Mouse (Mus musculus) embryonic facial prominence, embryonic 12.5 days (tissue): ENCODE data around the gene H2-DMb1. TPM values are rescaled to one million over a fixed set of nuclear protein-coding genes. Genes with fewer than 3 reads are reported as not detected.

Experiments used
- ATAC-seq: fragments of 200-750 bp; cut with Nextera tagmentation; 2 replicates; pipeline ENCODE4 v1.8.0; 2017; ENCODE audit not compliant: insufficient number of reproducible peaks, insufficient read depth, low FRiP score, low TSS enrichment
- H3K27ac ChIP-seq: fragments of 300-500 bp; sonication (generic); 2 replicates; pipeline ENCODE4 v1.5.1; 2016; ENCODE audit warnings: mild to moderate bottlenecking
- H3K27me3 ChIP-seq: fragments of 300-500 bp; sonication (generic); 2 replicates; pipeline ENCODE4 v1.6.1; 2016; ENCODE audit warnings: mild to moderate bottlenecking, moderate library complexity
- H3K36me3 ChIP-seq: fragments of 300-500 bp; sonication (generic); 2 replicates; pipeline ENCODE4 v1.6.1; 2016; ENCODE audit warnings: mild to moderate bottlenecking
- H3K4me1 ChIP-seq: fragments of 300-500 bp; sonication (generic); 2 replicates; pipeline ENCODE4 v1.6.1; 2016
- H3K4me2 ChIP-seq: fragments of 300-500 bp; sonication (generic); replicated peaks from 2 replicates; pipeline ENCODE4 v1.6.1; 2016; ENCODE audit warnings: mild to moderate bottlenecking, moderate library complexity
- H3K4me3 ChIP-seq: fragments of 300-500 bp; sonication (generic); 2 replicates; pipeline ENCODE4 v1.5.1; 2016; ENCODE audit warnings: mild to moderate bottlenecking
- H3K9ac ChIP-seq: fragments of 300-500 bp; sonication (generic); 2 replicates; pipeline ENCODE4 v1.6.1; 2016; ENCODE audit warnings: mild to moderate bottlenecking, moderate library complexity
- H3K9me3 ChIP-seq: fragments of 300-500 bp; sonication (generic); 2 replicates; pipeline ENCODE4 v1.6.1; 2016; ENCODE audit warnings: mild to moderate bottlenecking, moderate library complexity
- WGBS: fragments of 180-500 bp; shearing (Covaris S2); methylation state at CpG from one replicate; pipeline ENCODE4 v1.1.7; 2016; 5-methylcytosine and 5-hydroxymethylcytosine counted together
- polyA plus RNA-seq: library from polyadenylated mRNA; unstranded; fragments of >200 nt; fragmentation: Nextera tagmentation; extraction: Ambion mirVana; gene quantifications from 2 replicates; pipeline ENCODE4 v1.2.1, GENCODE M21; 2016

Gene H2-DMb1
- polyA plus RNA-seq, 1 experiment from 2014 or later: 2.0 TPM

DNA sequence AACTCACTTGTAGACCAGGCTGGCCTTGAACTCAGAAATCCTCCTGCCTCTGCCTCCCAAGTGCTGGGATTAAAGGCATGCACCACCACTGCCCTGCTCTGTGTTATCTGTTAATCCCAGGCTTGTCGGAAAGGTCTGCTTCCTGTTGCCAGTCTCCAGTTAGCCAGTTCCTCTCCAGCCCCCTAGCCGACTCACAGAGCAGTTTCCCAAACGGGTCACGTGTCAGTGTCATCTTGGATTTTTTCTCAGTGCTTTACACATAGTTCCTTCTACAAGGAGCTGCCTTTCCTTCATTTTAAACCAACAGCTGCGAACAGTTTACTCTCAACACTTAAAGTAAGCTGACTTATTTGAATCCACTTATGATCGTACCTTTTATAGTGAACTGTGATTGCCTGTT lies 28.2 kb upstream of the H2-DMb1 start:
- H3K9me3 ChIP-seq: no peaks in the 10 kb centered on the region
- H3K27ac ChIP-seq: no peak overlapping the region
- 76% methylated on average over 6 of the region's 6 CpGs for WGBS
- H3K27me3 ChIP-seq: no peaks in the 10 kb centered on the region
- peaks cover 28% of the 10 kb centered on the region for H3K4me1 ChIP-seq
- H3K4me2 ChIP-seq: peak overlapping the region; percentile 18
- 0 out of 2 replicates have a peak overlapping the region, but pooled peaks have one; percentile 2 for H3K4me3 ChIP-seq
- H3K9ac ChIP-seq: no peak overlapping the region
- no peak for ATAC-seq
- H3K36me3 ChIP-seq: 0 out of 2 replicates have a peak, but pooled peaks cover 2% of the 10 kb centered on the region

DNA sequence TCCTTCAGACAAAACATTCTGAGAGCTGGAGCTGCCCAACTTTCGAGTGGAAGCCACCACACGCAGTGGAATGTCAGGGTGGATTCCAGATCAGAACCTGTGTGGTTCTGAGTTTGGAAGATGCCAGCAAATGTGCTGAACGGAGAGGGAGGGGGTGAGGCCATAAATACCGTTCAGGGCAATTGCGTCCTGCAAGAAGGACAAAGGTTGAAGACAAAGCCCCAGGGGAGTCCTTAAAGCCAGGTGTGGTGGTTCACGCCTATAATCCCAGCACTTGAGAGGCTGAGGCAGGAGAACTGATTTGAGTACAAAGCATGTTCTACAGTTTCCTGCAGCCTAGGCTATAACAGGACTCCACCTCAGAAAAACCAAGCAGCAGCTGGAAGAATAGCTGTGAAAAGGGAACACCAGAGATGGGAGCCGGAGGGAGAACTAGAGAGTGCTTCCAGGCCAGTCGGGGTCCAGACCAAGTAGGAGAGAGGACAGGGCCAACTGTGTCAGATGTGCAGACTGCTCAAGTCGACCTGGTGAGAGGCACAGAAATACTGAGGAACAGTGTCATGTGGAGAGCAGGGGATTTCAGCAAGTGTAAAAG lies 25.9 kb upstream of the H2-DMb1 start:
- H3K4me1 ChIP-seq: peaks cover 28% of the 10 kb centered on the region
- WGBS: 58% methylated on average over 9 of the region's 9 CpGs
- no peaks in the 10 kb centered on the region for H3K9me3 ChIP-seq
- H3K27ac ChIP-seq: no peak overlapping the region
- 0 out of 2 replicates have a peak, but pooled peaks cover 2% of the 10 kb centered on the region for H3K36me3 ChIP-seq
- H3K4me2 ChIP-seq: no peak overlapping the region
- H3K27me3 ChIP-seq: no peaks in the 10 kb centered on the region
- no peak overlapping the region for H3K4me3 ChIP-seq
- H3K9ac ChIP-seq: no peak overlapping the region
- no peak for ATAC-seq

DNA sequence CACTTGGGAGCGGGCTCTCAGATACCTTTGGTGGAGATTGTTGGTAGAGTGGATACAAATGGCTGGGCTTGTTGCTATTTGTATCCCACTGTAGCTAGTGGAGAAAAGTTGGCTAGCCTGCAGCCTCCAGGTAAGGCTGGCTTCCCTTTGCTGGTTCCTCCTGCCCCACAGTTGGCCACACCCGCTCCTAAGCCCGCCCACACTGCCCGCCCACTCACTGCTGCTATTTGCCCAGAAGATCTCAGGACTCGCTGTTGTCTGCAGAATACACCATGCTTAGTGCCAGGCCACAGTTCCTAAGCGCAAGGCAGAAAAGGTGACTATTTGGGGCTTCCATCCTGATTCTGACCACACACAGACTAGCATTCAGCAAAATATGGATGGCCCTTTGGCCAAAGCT lies 25.4 kb upstream of the H2-DMb1 start:
- no peaks in the 10 kb centered on the region for H3K9me3 ChIP-seq
- H3K4me1 ChIP-seq: peaks cover 28% of the 10 kb centered on the region
- H3K4me2 ChIP-seq: no peak overlapping the region
- no peak overlapping the region for H3K9ac ChIP-seq
- no peaks in the 10 kb centered on the region for H3K27me3 ChIP-seq
- no peak overlapping the region for H3K27ac ChIP-seq
- 25% methylated on average over 6 of the region's 6 CpGs for WGBS
- ATAC-seq: no peak
- 0 out of 2 replicates have a peak, but pooled peaks cover 2% of the 10 kb centered on the region for H3K36me3 ChIP-seq
- H3K4me3 ChIP-seq: no peak overlapping the region

DNA sequence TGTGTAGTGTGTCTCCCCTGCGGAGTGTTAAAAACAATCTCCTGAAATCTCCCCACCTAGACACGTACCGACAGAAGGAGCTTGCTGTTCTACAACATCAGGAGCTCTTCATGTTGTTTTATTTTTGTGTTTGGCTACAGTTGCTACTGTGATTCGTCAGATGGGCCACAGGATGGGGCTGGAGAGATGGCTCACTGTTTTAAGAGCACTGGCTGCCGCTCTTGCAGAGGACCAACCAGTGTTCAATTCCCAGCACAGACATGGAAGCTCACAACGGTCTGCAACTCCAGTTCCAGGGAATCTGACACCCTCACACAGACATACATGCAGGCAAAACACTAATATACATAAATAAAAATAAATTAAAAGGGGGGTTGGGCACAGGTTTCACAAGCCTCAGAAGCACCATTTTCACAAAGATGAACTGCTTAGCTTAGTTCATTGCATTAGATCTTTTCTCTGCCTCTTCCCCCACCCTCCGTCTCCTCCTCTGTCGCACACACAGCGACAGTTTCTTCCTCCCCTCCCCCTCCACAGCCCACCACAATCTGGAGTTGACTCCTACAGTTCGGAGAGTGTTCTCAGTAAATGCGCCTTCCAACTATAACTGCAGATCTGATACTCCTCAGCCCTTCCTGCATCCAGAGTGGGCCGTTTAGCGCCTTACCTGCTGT lies 24.5 kb upstream of the H2-DMb1 start:
- H3K4me2 ChIP-seq: peak overlapping the region; percentile 23
- H3K27ac ChIP-seq: no peak overlapping the region
- H3K4me1 ChIP-seq: peaks cover 28% of the 10 kb centered on the region
- 22% methylated on average over 13 of the region's 13 CpGs for WGBS
- H3K27me3 ChIP-seq: no peaks in the 10 kb centered on the region
- no peaks in the 10 kb centered on the region for H3K9me3 ChIP-seq
- H3K4me3 ChIP-seq: peak overlapping the region; percentile 9; the same call in 1 of the 2 replicates
- 0 out of 2 replicates have a peak, but pooled peaks cover 2% of the 10 kb centered on the region for H3K36me3 ChIP-seq
- H3K9ac ChIP-seq: no peak overlapping the region
- no peak for ATAC-seq

DNA sequence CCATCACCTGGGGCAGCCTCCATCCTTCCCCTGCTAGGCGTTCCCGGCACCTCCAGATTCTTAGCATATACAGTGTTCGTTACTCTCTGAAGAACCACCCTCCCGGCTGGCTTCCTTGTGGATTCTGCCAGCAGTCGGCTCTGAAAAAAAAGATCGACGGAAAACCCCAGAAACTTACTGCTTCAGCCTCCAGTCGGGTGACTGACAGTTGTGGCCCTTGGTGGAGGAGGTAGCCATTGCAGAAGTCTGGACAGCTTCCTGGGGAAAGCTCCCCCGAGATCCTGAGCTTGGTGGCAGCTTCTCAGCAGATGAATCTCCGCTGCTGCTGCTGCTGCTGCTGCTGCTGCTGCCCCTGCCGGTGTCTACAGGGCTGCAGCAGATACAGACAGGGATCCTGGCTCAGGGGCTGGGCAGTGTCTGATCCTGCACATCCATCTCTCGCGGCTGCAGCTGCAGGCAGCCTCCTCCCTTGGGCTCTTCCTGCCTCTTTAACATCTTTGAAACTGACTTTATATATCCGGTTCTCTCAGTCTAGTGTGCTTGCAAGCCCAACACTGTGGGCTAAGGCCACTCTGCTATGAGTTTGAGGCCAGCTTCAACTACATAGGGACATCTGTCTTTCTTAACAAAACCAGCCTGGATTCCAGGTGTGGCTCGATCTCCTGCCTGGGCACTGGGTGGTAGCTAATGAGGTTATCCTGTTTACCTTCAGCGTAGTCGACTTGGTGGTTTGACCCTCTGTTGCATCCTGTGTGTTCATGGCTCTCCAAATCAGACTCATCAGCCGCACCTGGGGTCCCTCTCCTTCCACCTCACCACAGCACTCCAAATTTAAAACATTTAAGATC lies 23.7 kb upstream of the H2-DMb1 start:
- 19% methylated on average over 18 of the region's 18 CpGs for WGBS
- Histone ChIP-seq H3K36me3 (0 out of 2 replicates have a peak, but pooled peaks cover 2% of the 10 kb centered on the region), H3K9me3 (no peaks in the 10 kb centered on the region), H3K9ac (no peak overlapping the region; the same call in 1 of the 2 replicates), H3K27ac (no peak overlapping the region), H3K4me2 (peak overlapping the region; percentile 23), H3K4me3 (peak overlapping the region; percentile 9; the same call in 1 of the 2 replicates), H3K4me1 (peaks cover 20% of the 10 kb centered on the region), H3K27me3 (no peaks in the 10 kb centered on the region)
- no peak for ATAC-seq

DNA sequence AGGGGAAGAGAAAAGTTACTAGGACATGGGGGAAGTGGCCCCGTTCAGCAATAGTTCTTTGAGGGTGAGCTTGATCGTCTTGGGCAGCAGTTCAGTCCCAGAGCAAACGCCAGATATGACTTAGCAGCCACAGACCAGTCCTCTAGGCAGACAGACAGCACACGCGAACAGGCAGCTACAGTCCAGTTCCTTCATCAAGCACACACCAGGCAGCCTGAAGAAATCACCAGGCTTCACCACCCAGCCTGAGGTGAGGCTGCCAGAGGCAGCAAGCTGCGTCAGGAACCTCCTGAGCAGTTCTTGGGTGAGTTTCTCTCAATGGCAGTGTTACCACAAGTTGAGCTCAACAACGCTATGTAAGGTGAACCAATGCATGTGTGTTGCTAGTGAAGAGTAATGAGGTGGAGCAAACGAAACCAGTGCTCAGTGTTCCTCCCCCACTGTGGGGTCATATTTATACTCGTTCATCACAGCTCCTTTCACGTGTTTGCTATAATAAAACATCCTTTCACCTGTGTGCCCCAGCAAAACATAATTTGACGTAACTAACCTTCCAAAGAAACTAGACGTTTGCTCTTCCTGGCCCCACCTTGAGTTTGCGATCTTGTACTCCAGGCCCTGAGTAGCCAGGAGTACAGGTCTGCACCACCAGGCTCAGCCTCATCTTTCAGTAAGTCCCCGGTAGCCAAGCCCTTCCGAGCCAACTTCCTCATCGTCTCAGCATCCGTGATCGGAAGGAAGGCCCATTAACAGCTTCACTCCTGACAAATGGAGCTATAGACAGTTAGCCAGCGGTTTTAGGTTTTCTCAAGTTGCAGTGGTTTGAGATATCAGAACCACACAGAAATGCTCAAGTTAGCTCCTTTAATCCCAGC lies 22.6 kb upstream of the H2-DMb1 start:
- no peak for ATAC-seq
- H3K4me1 ChIP-seq: peaks cover 20% of the 10 kb centered on the region
- H3K4me2 ChIP-seq: no peak overlapping the region
- H3K27me3 ChIP-seq: no peaks in the 10 kb centered on the region
- no peak overlapping the region for H3K9ac ChIP-seq
- H3K9me3 ChIP-seq: no peaks in the 10 kb centered on the region
- no peak overlapping the region for H3K4me3 ChIP-seq
- H3K27ac ChIP-seq: no peak overlapping the region
- H3K36me3 ChIP-seq: 0 out of 2 replicates have a peak, but pooled peaks cover 2% of the 10 kb centered on the region
- 81% methylated on average over 19 of the region's 19 CpGs for WGBS

DNA sequence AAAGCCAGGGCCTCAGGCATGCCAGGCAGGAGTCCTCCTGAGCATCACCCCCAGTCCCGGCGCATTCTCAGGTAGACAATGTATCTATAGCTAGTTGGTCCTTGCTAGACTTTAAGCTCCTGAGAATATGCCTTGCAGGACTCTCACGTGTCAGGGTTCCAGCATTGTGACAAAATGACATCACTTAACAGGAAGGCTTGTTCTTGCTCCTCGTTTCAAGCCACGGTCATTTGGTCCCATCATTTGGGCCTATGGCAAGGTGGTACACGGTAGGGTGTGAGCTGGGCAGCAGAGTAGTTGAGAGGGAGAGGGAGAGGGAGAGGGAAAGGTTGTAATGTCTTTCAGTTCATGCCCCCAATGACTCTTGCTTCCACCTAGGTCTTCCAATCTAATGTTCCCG lies 21.0 kb upstream of the H2-DMb1 start:
- Histone ChIP-seq H3K4me2 (no peak overlapping the region), H3K27me3 (peaks cover 9% of the 10 kb centered on the region), H3K9ac (no peak overlapping the region), H3K27ac (no peak overlapping the region), H3K36me3 (no peaks in the 10 kb centered on the region), H3K4me1 (peaks cover 19% of the 10 kb centered on the region), H3K4me3 (no peak overlapping the region), H3K9me3 (no peaks in the 10 kb centered on the region)
- WGBS: 62% methylated on average over 7 of the region's 7 CpGs
- no peak for ATAC-seq

DNA sequence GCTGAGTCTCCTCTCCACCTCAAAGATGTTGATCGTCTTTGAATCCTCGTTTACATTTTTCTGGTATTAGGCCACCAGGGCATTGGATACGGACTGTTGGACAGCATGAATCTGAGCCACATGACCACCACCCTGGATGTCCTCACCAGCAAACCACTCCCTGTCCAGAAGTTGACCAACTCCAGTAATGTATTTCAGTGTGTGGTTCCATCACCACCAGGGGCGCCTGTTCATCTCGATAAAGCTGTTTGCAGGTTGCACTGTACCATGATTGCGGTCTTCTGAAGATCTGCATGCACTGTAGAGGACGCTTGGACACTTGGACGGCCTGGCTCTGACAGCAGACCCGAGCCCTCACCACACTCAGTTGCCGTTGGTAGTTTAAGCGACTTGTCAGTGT lies 19.6 kb upstream of the H2-DMb1 start:
- H3K9ac ChIP-seq: no peak overlapping the region
- no peaks in the 10 kb centered on the region for H3K9me3 ChIP-seq
- no peak overlapping the region for H3K4me3 ChIP-seq
- H3K4me1 ChIP-seq: peaks cover 11% of the 10 kb centered on the region
- H3K36me3 ChIP-seq: no peaks in the 10 kb centered on the region
- ATAC-seq: no peak
- H3K27ac ChIP-seq: no peak overlapping the region
- peaks cover 20% of the 10 kb centered on the region for H3K27me3 ChIP-seq
- WGBS: 85% methylated on average over 11 of the region's 11 CpGs
- no peak overlapping the region for H3K4me2 ChIP-seq

DNA sequence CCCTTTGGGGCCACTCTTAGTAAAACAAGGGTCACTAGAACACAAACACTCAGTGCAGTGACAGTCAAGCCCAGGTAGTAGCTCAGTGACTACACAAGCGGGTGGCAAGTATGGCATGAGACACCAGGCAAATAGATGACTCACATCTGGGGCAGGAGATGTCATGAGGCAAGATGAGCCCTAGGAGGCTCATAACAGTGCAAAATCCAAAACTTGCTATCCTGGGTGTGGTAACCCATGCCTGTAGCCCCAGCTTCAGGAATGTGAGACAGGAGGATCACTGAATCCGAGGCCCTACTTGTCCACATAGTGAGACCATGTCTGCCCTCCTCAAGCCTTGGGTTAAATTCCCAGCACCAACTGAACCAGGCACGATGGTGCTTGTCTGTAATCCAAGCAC lies 18.4 kb upstream of the H2-DMb1 start:
- Histone ChIP-seq H3K27me3 (peaks cover 30% of the 10 kb centered on the region), H3K36me3 (no peaks in the 10 kb centered on the region), H3K9ac (no peak overlapping the region), H3K27ac (no peak overlapping the region), H3K4me3 (no peak overlapping the region), H3K4me1 (peaks cover 1% of the 10 kb centered on the region), H3K9me3 (no peaks in the 10 kb centered on the region), H3K4me2 (no peak overlapping the region)
- no peak for ATAC-seq
- 86% methylated on average over 3 of the region's 3 CpGs for WGBS

DNA sequence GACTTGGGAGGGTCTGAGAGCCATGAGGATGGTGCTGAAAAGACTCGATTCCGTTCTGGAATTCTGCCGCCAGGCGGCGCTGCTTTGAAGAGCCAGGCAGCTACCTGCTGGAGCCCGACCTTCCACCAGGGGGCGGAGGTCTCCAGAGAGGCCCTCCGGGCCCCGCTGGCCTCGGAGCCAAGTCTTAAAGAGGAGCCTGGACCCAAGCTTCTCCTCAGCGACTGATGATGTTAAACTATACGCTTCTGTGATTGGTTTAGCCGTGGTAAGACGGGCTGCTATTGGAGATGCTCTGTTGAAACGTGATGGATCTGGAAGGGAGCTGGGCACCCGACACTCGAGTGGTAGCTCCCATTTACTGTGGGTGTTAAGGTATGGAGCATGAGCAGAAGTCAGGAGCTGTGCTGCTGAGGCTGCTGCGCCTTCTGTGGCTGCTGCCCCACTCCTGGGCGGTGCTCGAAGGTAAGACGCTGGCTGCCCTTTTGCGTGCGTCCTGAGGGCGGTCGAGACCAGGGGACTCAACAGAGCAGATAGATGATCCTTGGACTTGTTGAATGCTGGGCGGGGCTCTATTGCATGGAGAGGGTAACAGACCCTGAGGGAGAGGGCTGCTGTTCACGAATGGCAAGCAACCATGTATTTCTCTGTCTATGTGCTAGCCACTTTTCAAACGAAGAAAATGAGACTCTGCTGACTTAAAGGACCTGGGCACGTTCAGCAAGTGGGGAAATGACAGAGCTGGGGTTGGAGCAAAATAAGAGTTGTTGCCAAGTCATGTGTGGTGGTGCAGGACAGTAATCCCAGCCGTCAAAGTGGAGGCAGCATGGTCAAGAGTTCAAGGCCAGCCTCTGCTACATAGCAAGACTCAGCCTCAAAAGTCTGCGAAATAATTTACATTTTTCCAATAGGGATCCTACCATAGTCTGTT lies 17.3 kb upstream of the H2-DMb1 start:
- Histone ChIP-seq H3K27ac (no peak overlapping the region), H3K9me3 (no peaks in the 10 kb centered on the region), H3K4me3 (peak overlapping the region; percentile 33), H3K27me3 (peaks cover 39% of the 10 kb centered on the region), H3K9ac (no peak overlapping the region), H3K4me1 (peaks cover 8% of the 10 kb centered on the region; the same call in 1 of the 2 replicates), H3K36me3 (no peaks in the 10 kb centered on the region), H3K4me2 (peak overlapping the region; percentile 60)
- 7% methylated on average over 31 of the region's 31 CpGs for WGBS
- peak; percentile 90 for ATAC-seq
